Mouse (Mus musculus) WW6 (cell line): Measurements from ENCODE around the gene Hnrnpul1.
"Not testable (repeated sequence)": the region's sequence is repeated elsewhere in the genome, so short reads cannot be mapped to it uniquely, and the experiment has no call there.

Experiments used
- DNase-seq: peaks from one replicate; pipeline ENCODE4 v3.0.0-alpha.2; 2013; ENCODE audit warnings: low read depth, low spot score

Hnrnpul1 gene

DNA sequence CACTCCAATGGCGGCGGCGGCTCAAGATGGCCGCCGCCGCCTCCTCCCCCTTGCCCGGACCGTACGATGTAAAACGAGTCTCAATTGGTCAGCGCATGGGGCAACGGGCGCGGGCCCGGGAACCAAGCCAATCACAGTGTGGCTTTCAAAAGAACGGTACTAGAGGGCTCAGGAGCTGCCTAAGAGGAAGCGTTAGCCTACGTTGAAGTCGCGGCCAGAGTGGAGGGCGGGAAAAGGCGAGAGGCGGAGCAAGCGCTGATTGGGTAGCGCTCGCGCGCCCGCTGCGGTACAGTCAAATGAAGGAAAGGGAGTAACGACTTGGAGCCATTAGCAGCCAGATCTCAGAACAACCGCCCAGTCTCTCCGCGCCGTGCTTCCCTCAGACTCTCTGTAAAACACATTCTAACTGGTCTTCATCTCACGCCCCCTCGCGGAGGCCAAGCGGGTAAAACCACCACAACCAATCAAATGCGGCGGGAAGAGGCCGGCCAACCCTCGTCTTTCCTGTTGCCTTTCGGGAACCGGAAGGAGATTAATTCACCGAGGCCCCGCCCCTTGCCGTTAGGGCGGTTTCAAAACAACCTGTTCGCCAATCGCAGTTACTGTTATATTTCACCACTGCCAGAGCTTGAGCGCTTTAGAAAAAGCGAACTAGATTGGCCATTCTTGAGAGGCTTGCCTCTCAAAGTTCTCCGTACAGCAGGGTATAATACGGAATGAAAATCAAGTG lies at the start of gene Hnrnpul1:
TSS of gene Hnrnpul1 (minus strand) at position 20 of the 730 bp plus-strand sequence.
- DNase-seq: peak; percentile 92

DNA sequence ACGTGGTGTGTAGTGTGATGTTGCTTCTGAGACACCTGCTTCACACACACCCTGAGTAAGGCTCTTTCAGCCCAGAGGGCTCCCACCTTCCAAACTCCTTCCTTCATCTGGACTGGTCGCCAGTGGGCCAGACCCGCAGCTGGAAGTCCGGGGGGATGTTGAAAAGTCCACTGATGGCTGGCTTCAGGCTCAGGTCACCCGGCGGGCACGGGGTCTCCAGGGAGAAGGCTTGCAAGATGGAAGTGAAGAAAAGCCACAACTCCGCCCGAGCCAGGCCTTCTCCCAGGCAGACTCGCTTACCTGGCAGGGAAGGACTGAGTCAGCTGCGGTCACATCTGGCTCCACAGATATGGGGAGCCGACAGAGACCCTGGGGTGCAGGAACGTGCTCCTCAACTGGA lies 48.9 kb upstream of the Hnrnpul1 start:
- no peak for DNase-seq

DNA sequence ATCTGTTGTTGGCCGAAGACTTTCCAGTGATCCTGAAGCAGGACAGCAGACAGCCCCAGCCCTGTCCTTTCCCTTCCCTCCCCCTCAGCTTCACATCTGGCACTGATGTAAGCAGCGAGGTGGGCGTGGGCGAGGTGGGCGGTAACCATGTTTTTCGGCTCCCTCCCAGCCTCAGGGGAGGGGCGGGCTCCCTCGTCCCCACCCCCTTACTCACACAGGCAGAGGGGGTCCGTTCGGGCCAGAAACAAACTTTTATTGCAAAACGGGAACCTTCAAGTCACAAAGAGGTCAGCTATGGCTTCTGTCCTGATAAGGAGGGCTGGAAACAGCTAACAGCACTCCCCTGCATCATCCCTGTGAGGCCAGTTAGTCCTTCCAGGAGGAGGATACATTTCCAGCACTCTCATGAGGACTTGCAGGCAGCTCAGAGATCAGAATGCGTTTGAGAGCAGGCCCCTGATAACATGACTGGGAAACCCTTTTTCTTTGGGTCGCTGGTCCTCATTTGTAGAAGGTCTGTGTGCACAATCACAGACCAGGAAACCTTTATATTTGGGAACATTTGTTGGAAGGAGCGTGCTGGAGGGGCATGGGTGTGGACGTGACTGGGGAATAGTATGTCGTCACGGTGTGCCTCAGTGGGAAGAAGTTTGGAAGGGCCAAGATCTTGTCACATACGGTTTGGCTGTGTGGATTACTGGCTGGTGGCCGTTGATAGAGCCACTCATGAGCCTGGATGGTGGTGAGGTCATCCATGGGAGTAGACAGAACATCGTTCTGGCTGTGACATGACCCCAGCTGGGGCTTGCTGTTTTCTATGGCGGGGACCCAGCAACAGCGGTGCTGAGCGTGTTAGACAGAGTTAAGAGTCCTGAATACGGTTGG lies 47.9 kb upstream of the Hnrnpul1 start:
- DNase-seq: no peak

DNA sequence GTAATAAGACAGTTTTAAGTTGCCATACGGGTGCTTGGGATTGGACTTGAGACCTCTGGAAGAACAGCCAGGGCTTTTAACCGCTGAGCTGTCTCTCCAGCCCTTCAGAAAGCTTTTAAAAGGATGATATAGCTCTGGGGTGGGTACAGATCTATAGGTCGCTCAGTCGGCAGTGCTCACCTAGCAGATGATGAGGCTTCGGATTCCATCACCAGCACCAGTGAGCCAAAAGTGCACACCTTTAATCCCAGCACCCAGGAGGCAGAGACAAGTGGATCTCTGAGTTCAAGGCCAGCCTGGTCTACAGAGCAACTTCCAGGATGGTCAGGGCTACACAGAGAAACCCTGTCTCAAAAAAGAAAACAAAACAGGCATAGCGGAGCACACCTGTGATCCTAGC lies 46.5 kb upstream of the Hnrnpul1 start:
- no peak for DNase-seq

DNA sequence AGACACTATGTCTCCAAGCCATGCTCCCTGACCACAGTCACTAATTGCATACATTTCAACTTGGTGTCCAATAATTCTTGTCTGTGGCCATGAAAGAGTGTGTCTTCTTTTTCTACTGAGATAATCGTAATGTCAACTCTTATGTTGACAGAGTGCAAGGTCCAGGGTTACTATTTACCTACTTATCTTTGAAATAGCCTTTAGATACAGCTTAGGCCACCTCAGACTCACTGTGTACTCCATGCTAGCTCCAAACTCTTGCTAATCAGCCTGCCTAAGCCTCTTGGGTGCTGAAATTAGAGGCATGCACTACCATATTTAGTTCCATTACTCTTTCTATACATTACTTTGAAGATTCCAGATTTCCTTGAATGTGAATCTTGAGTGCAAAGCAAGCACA lies 44.8 kb upstream of the Hnrnpul1 start:
- DNase-seq: no peak

DNA sequence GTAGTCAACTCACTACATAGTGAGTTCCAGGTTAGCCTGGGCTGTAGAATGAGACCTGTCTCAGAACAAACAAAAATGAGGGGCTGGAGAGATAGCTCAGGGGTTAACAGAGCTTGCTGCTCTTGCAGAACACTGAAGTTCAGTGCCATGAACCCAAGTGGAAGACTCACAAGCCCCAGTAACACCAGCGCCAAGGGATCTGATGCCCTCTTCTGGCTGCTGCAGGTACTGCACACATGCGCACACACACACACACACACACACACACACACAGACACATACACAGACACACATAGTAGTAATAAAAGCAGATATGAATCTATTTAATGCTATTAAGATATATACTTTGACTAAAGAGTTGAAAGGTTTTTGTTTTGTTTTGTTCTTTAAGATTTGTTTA lies 44.0 kb upstream of the Hnrnpul1 start:
- no peak for DNase-seq

DNA sequence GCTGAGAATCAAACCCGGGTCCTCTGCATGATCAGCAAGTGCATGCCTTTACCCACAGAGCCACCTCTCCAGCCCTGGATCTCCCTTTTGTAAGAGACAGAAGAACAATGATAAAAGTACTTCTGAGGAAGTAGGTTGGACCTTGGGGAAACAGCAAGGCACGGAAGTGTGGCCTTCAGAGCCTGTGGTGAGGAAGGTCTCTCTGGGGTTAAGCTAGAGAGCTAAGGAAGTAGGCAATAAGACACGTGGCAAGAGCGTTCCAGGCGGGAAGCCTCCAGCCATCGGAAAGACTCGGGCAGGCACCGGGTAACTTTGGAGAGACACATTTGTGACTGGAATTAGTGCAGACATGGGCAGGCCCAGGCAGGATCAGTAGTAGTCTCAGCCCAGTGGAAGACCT lies 40.2 kb upstream of the Hnrnpul1 start:
- DNase-seq: no peak

DNA sequence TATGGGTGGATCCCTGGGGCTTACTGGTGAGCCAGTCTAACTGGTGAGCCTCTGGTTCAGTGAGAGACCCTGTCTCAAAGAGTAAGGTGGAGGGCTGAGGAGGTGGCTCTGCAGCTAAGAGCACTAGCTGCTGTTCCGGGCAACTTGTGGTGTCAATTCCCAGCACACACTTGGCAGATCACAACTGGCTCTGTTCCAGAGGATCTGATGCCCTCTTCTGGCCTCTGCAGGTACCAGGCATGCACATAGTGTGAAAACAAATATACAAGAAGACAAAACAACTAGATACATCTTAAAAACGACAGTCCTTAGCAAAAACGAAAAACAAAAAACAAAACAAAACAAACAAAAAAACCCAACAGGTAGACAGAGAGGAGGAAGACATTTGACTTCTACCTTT lies 39.1 kb upstream of the Hnrnpul1 start:
- no peak for DNase-seq

DNA sequence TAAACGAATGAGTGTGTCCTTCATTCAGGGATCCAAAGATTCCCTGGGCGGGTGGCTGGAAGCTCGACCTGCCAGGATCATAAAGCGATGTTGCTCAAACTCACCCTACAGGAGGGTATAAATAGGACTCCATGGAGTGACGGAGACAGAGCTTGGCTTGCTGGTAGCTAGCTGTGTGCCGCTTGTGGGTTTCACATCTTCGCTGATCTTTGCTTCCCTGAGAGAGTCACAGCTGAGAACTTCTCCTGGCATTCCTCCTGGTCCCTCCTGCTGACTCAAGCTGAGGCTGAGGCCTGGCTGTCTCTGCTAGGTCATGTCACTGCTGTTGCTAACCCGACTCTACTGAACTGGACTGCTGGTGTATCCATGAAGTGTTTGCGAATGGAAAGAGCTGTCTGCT lies 38.4 kb upstream of the Hnrnpul1 start:
- DNase-seq: not testable (repeated sequence)

DNA sequence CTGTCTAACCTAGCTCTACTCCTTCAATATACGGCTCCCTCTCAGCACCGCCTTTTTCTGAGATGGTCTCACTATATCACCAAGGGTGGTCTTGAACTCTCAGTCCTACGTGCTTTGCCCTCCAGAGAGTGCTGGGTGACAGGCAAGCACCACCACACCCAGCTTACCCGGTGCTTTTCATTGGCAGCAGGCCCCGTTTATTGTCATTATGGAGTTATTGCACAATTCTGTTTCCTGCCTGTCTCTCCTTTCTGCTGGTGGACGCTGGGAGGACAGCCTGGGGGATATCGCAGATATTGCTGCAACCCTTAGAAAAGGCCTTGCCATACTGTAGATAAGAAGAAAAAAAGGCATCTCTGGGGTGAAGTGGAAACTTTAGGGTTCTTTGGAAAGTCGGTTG lies 36.1 kb upstream of the Hnrnpul1 start:
- DNase-seq: no peak

DNA sequence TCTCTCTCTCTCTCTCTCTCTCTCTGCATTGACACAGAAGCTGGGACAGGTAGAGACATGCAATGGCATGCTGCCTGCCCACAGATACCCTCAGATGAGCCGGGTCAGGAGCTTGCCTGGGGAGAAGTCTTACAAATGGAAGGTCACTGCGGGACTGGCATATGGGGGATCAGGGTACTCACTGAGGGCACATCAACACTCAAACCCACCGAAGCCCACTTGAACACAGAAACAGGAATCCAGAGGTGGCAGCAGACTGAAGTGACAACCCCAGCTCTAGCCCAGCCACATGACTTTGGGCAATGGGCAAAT lies 34.5 kb upstream of the Hnrnpul1 start:
- DNase-seq: no peak

DNA sequence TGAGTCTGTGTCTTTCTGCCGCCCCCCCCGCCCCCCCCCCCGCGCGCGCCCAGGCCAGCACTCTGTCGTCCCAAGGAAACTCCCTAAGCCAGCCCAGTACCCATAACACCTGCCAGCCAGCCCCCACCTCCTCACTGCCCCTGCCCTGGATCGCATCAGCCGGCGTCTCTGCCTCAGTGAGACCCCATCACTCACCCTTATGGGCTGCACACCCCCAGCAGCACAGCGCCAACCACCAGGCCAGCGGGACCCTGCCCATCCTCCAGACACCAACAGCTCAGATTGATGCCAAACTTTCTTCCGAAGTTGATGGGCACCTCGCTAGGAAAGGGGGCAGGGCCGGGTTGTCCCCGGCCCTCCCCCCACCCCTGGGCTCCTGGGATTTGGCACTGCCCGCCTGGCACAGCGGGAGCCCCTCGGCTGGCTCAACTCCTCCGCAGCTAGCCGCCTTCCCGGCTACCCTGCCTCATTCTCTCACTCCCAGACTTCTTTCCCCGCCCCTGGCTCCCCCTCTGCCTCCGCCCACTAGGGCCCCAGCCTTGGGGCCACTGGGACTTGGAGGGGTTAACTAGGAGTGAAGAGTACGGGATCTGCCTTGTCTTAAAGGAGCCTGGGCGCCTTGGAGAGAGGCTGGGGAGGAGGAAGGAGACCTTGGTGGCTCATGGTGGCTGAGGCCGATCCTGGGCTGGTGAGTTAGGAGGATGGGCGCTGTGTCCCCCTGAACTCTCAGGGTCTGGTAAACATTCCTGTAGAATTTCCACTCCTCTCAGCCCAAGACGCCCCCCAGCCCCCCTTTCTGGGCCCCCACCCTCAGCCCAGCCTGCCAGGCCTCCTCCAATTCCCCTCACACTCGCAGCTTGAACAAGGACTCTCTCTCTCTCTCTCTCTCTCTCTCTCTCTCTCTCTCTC lies 33.9 kb upstream of the Hnrnpul1 start, which contains the start of gene Axl:
TSS of gene Axl (minus strand) at position 486 of the 909 bp plus-strand sequence.
- no peak for DNase-seq

DNA sequence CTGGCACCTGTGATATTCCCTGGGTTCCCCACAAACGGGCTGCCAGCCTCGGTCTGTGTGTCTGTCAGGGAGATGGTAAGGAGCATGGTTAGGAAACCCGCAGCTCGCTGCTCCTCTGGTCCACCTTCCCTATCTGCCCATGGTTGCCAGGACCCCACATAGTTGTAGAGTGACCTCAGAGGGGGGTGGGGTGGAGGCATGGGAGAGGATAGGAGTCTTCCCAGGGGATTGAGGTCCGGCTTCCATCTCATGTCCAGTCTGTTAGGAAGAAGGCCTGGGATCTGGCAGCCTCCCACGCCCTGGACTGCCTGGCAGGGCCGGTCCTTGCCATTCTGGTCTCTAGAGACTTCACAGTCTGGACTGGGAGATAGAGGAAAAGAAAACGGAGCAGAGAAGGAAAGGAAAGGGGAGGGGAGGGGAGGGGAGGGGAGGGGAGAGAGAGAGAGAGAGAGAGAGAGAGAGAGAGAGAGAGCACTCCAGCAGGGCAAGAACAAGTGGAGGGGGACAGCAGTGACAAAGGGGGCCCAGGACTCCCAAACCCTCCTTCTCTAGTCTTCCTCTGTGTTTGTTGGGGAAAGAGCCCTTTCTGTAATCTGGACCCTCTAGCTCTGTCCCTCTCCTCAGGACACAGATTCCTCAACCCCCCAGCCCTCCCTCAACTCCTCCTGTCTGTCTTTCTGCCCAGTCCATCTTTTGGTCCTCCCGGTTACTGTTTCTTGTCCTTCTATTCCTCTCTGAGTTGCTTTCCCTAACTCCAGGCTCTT lies 33.1 kb upstream of the Hnrnpul1 start:
- DNase-seq: no peak

DNA sequence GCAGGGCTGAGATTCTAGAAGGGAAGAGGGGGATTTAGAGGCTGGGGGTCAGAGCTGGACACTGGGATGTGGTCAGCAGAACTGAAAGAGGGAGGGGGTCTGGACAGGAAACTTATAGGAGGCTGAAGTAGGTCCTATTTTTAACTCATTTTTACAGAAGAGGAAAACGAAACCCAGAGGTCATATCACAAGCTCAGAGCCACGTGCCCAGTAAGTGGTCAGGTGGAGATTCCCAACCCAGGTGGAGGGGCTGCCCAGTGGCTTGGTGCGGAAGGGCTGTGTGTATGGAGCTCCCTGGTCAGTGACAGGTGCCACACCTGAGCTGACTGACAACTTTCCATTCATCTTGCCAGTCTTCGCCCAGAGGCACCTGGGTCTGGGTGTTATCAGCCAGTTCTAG lies 32.4 kb upstream of the Hnrnpul1 start:
- no peak for DNase-seq

DNA sequence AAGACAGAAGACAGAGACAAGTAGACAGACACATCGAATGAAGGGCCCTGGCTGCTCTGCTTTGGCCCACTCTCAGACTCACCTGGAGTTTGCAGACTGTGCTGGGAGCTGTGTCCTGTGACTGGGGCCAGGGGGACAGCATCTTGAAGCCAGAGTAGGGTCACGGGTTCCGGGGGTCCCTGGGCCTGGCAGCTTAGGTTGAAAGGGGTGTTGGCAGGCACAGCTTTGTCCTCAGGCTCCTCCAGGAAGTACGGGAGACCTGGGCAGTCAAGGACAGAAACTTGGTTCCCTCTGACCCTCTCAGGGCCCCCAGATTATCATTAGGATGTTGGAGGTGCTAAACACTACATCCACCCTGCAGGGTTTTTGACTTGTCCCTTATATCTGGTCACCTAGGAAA lies 31.2 kb upstream of the Hnrnpul1 start:
- no peak for DNase-seq

DNA sequence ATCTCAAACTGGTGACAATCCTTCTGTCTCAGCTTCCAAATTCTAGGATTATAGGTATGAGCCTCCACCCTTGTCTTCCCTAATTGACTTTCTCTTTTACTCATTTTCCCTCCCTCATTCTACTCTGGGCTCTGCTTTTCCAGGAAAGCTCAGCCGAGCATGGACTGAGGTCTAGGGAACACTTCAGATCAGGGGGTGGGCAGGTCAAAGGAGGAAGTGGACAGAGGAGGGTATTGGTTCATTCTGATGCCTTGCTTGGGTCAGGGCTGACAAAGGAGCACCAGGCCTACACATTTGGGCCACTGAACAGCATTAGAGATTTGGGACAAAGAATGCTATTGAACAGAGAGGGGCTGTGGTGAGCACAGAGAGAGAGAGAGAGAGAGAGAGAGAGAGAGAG lies 30.3 kb upstream of the Hnrnpul1 start:
- no peak for DNase-seq

DNA sequence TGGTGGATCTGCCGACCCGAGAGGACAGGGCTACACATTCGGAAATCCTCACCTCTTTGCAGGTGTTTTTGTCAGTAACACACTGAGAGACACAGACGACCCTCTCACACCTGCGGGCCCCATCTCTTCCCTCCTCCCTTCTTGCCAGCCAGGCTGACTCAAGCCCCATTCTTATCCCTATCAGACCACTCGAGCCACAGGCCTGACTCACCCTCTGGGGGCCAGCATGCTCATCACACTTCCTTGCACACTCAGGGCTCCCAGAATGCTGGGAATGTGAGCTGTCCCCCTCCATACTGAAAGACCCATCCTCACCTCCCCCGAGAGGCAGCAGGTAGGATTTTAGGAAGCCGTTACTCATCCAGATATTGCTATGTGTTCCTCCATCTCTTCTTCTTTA lies 29.2 kb upstream of the Hnrnpul1 start:
- DNase-seq: no peak

DNA sequence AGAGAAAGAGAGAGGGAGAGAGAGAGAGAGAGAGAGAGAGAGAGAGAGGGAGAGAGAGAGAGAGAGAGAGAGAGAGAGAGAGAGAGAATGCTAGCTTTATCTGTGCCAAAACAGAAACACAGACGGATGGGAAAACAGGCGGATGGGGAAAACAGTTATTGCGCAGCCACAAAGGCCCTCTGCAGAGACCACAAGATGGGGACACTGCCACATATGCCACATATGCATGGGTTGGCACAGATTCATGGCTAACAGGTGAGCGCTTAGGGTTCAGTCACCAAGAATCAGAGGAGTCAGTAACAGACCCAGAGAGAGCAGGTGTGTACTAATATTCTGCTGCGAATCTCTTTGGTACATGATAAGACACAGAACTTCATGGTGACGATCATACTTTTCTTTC lies 28.2 kb upstream of the Hnrnpul1 start:
- no peak for DNase-seq

DNA sequence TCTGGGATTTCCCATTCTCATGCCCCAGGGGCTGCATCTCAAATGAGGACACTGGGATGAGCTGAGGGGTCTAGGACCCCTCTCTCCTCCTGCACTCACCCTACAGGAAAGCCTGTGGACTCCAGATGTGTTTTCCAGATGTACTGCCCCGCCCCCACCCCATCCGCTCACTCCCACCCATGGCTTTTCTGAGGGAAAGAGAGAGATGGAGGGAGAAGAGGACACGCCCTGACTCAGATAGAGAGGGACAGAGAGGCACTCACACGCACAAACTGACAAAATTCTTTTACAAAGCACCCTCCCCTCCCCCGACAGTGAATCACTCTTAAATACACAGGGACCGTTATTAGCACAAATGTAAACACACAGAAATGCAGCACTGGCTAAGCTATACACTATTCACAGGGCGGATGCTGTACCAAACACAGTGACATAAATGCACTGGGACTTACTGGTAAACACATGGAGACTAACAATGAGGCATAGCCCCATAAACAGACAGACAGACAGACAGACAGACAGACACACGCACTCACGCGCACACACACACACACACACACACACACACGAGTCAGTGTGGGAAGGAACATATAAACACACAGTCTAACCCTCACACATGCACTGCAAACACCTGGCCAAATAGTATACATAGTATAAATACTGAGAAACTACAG lies 27.5 kb upstream of the Hnrnpul1 start:
- no peak for DNase-seq

DNA sequence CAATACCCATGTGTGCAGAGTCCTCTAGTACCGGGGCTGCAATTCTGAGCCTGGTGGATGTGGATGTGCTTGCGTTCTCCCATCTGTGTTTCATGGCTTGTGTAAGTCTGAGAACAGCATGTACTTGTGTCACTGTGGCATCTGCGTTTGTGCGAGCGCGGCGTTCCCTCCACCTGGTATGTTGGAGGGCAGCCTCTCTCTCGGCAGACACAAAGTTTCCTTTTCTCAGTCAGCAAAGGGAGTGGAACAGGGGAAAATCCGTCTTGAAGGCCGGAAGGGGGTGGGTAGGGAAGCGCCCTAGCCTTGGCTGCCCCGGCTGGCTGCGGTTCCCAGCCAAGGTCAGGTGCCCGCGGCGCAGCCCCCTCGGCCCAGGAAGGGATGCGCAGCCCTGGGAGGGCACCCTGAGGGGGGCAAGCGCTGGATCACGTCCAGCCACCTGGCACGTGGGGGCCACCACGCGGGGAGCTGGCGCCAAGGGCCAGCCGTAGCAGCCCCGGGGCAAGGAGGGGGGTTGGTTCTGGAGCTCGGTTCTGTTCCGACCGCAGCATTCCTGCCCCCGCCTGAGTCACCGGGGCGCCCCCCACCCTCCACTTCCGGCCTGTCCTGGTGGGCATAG lies 26.9 kb upstream of the Hnrnpul1 start:
- no peak for DNase-seq
